Mouse (Mus musculus) monocyte, adult 2 months (primary cell): ENCODE results near the gene Lrpap1.

Experiments used
- DNase-seq, 2 experiments: peaks; one replicate each; pipeline ENCODE4 v3.0.0; 2022; ENCODE audit warnings: low spot score in 2 of 2, low read depth in 1 of 2

Lrpap1 gene

GRCm38 (mm10) chr5:35129208-35129607 is 23.6 kb upstream of the Lrpap1 start:
- no peak for DNase-seq

GRCm38 (mm10) chr5:35120024-35120423 is 14.5 kb upstream of the Lrpap1 start:
- DNase-seq = no peak

GRCm38 (mm10) chr5:35118418-35118817 is 12.9 kb upstream of the Lrpap1 start:
- DNase-seq = no peak

- no peak for DNase-seq
These were observed 12.1 kb upstream of the Lrpap1 start for GRCm38 (mm10) chr5:35117633-35118032.

- DNase-seq = no peak
These were observed 10.4 kb upstream of the Lrpap1 start for GRCm38 (mm10) chr5:35116002-35116401.

- no peak for DNase-seq
These were observed 6.9 kb upstream of the Lrpap1 start for GRCm38 (mm10) chr5:35112444-35112843.

GRCm38 (mm10) chr5:35105922-35106298 is 344 bp upstream of the Lrpap1 start:
- no peak for DNase-seq

DNA sequence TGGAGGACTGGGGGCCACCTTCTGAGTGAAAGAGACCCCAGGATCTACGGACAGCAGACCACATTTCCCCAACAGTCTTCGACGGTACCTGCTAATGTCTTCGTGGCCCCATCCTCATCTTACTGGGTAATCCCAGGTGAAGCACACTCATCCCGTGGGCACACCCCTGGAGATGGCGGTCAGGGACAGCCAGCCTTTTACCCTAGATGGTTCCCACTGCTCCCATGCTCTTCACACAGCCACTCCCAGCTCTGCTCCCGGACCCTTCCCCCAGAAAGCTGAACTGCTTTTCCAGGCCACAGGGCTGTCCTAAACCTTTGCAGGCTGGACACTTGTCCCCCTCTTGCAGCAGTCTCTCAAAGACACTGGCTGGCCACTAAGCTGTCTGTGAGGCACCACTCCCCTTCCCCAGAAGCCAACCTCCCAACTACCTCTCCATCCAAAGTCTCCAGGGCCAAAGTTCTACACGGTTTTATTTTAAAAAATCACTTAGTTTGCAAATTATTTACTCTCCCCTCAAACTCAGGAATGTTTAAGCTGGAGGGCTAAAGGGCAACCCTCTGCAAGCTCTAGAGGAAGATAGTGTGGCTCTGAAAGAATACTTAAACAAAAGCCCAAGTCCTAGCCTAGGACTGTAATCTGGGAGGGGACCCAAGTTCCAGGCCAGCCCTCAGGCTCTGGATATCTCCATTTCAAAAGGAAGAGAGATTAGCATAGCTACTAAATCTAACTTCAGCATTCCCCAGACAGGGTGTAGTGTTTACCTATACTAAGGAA is 1.2 kb downstream of the Lrpap1 start:
- no peak for DNase-seq

GRCm38 (mm10) chr5:35103528-35103927 is 2.0 kb downstream of the Lrpap1 start:
- no peak for DNase-seq

- peak; percentile 43 to 46 for DNase-seq
These were observed 2.5 kb downstream of the Lrpap1 start for GRCm38 (mm10) chr5:35103086-35103485.

- no peak for DNase-seq
These were observed 13.9 kb downstream of the Lrpap1 start for GRCm38 (mm10) chr5:35091636-35092035.

GRCm38 (mm10) chr5:35089614-35089963 is 16.0 kb downstream of the Lrpap1 start:
- no peak for DNase-seq

- peak; percentile 35 to 44 for DNase-seq
These were observed 16.6 kb downstream of the Lrpap1 start for GRCm38 (mm10) chr5:35088785-35089613.

DNA sequence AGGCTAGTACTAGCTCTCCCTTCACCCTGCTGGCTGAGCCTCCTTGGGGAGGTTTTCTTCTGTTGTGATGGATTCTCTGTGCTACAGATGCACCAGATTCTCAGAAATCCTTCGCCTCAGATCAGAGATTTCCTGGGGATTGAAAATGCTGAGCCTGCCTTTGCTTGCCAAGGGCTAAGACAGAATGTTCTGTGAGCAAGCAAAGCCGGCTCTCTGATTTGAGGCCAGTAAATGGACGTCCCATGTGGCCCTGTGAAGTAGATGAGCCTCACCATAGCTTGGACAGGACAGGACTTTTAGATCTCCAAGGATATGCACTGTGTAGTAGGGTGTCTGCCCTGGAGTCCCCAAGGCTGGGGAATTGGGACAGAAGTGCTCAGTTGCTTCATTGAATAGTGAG is 20.7 kb downstream of the Lrpap1 start:
- no peak for DNase-seq

- DNase-seq = no peak
These were observed 26.5 kb downstream of the Lrpap1 start for GRCm38 (mm10) chr5:35079101-35079500.

DNA sequence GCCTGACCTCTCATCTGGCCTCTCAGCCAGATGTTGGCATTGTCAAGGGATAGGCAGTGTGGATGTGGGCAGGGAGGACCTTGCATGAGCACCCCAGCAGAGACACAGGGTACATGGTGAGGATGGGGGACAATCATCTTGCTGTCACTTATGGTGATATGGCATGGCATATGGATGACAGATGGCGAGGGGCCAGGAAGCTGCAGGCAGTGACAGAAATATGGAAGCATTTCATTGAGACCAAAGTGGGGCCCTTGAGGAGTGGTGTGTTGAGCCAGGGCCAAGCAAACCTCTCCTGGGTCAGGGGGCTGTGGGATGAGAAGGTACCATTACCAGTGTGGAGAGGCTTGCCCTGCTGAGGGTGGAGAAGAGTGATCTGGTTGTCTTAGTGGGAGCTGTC is 29.2 kb downstream of the Lrpap1 start:
- no peak for DNase-seq

- DNase-seq = no peak
These were observed 31.6 kb downstream of the Lrpap1 start for GRCm38 (mm10) chr5:35073992-35074391.

DNA sequence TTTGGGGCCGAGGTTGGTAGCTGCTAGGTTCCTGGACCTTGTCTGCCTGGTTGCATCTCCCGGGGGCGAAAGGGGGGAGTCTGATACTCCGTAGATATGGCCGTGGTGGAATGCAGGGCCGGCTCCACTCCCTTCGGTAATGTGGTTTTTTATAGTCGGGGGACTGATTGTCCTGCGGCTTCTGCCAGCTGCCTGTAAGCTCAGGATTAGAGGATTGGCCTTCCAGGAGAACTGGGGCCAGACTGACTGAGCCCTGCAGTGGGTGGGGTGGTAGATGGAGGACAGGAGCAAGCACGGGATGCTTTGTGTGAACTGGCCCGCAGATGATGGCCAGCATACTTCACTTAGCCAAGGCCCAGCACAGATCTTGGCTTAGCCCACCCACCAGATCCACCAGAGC is 32.3 kb downstream of the Lrpap1 start:
- no peak for DNase-seq

GRCm38 (mm10) chr5:35071855-35072254 is 33.7 kb downstream of the Lrpap1 start:
- no peak for DNase-seq

DNA sequence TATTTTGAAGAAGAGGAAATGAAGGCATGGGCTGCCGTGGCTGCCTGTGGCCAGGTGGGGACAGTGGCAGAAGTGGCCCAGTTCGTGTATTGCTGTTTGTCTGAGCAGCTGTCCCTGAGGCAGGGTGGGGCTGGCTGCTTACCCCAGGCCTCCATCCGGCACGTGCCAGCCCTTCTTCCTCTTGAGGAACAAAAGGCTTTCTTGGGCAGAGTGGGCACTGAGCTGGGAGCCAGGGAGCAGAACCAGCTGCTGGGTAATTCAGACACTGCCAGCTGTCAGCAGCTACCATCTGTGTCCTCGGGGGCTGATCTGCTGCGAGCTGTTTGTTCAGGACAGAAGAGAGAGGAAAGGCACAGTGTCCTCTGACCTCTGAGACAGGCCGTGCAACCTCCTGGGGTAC is 34.6 kb downstream of the Lrpap1 start:
- DNase-seq = no peak

DNA sequence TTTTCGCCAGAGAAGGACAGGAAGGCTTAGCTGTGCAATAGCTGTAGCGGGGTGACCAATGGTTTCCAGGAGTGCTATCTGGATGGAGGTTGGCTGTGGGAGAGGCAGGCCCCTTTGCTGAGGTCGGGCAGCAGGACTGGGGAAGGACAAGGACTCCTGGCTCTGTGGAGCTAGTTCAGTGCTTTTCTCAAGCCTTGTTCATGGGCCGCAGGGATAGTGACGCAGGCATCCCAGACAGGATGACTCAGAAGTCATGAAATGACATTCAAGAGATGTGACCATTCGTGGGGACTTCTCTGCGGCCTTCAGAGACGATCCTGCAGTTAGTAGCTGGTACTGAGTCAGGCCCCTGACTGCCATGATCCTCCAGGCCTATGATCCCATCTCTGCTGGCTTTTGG is 35.3 kb downstream of the Lrpap1 start:
- no peak for DNase-seq

DNA sequence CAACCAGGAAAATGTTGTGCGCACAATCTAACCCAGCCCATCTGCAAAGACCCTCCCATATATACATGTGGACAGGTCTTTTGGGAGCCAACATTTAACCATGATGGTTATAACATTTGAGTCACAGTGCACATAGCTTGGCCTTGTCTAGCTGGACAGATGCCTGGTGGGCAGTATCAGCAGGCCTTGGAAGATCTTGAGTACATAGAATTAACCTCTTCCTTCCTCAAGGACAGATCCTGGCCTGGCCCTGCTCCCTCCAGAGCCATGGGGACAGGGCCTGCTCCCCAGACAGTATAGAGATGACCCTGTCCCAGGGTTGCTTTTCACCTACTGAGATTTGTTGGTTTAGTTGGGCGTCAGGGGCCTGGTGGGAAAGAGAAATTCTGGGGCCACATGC is 35.7 kb downstream of the Lrpap1 start:
- no peak for DNase-seq

- DNase-seq = no peak
These were observed 45.5 kb downstream of the Lrpap1 start for GRCm38 (mm10) chr5:35060098-35060497.
